In the genomic region with DNA sequence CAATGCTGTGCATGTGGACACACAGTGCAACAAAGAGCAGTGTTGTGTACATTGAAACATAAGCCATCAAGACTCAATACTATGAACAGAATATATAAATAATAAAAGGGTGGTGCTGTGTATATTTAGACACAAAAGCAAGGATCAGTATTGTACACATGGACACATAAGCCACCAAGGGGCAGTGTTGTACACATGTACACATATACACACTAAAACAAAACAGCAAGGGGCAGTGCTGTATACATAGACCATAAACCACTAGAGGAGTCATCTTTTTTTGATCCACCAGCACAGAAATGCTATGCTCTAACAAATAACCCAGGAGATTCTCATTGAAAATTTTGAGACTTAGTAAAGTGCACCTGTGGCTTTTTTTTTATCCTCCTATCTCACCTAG, we compare ENCODE assay signal across 12 mouse cellular contexts.
DNase-seq lines count a peak whose midpoint lies in the region; ATAC-seq lines count a peak whose summit lies in the region.
"Had no signal": no experiment of that assay in that cellular context is flagged by ENCODE, and none has a peak within 500 bp of the region (broad histone marks: within the 10 kb centered on the region; RNA-seq: fewer than 3 reads in every experiment).

No protein-coding gene starts in this region.

- no peak overlapping the region for H3K4me3 ChIP-seq in forebrain, embryonic 14.5 days (ENCODE audit: low read depth, low read length)
- no peak overlapping the region for H3K4me3 ChIP-seq in forebrain, embryonic 16.5 days (replicated peaks; ENCODE audit: low read length)
- no peak overlapping the region for H3K4me3 ChIP-seq in limb, embryonic 12.5 days (replicated peaks)
- H3K4me3 ChIP-seq in limb, embryonic 10.5 days = no peak overlapping the region
- no peak overlapping the region for H3K4me3 ChIP-seq in neural tube, embryonic 14.5 days (ENCODE audit: low read depth, low read length)
- H3K4me3 ChIP-seq in heart, embryonic 11.5 days (ENCODE audit: low read depth, low read length) = no peak overlapping the region

- no peaks in the 10 kb centered on the region for H3K36me3 ChIP-seq in forebrain, embryonic 14.5 days (ENCODE audit: control insufficient read depth, insufficient read depth, low read length)
- H3K36me3 ChIP-seq in forebrain, embryonic 16.5 days (ENCODE audit: control insufficient read depth, insufficient read depth) = no peaks in the 10 kb centered on the region
- H3K36me3 ChIP-seq in limb, embryonic 12.5 days = no peaks in the 10 kb centered on the region
- H3K36me3 ChIP-seq in limb, embryonic 10.5 days = no peaks in the 10 kb centered on the region
- no peaks in the 10 kb centered on the region for H3K36me3 ChIP-seq in neural tube, embryonic 14.5 days (ENCODE audit: control insufficient read depth, insufficient read depth, low read length)
- H3K36me3 ChIP-seq in heart, embryonic 11.5 days (ENCODE audit: control insufficient read depth, insufficient read depth, low read length) = no peaks in the 10 kb centered on the region

- H3K27ac ChIP-seq in forebrain, embryonic 14.5 days (ENCODE audit: low read depth, low read length) = no peak overlapping the region
- no peak overlapping the region for H3K27ac ChIP-seq in forebrain, embryonic 16.5 days (ENCODE audit: low read length)
- H3K27ac ChIP-seq in limb, embryonic 12.5 days = no peak overlapping the region
- H3K27ac ChIP-seq in limb, embryonic 10.5 days = no peak overlapping the region
- no peak overlapping the region for H3K27ac ChIP-seq in neural tube, embryonic 14.5 days (ENCODE audit: low read depth, low read length)
- H3K27ac ChIP-seq in heart, embryonic 11.5 days (ENCODE audit: low read depth, low read length) = no peak overlapping the region

- H3K9me3 ChIP-seq in forebrain, embryonic 14.5 days (replicated peaks; ENCODE audit: control insufficient read depth, low read length) = no peaks in the 10 kb centered on the region
- H3K9me3 ChIP-seq in forebrain, embryonic 16.5 days (ENCODE audit: control insufficient read depth, low read length) = no peaks in the 10 kb centered on the region
- H3K9me3 ChIP-seq in limb, embryonic 12.5 days = no peaks in the 10 kb centered on the region
- H3K9me3 ChIP-seq in limb, embryonic 10.5 days (replicated peaks) = no peaks in the 10 kb centered on the region
- no peaks in the 10 kb centered on the region for H3K9me3 ChIP-seq in neural tube, embryonic 14.5 days (ENCODE audit: control insufficient read depth, low read length)
- H3K9me3 ChIP-seq in heart, embryonic 11.5 days (replicated peaks; ENCODE audit: control insufficient read depth, low read length) = no peaks in the 10 kb centered on the region

- no peaks in the 10 kb centered on the region for H3K27me3 ChIP-seq in forebrain, embryonic 14.5 days (replicated peaks; ENCODE audit: control insufficient read depth, insufficient read depth, low read length)
- no peaks in the 10 kb centered on the region for H3K27me3 ChIP-seq in forebrain, embryonic 16.5 days (replicated peaks; ENCODE audit: control insufficient read depth, insufficient read depth, low read length)
- 0 out of 2 replicates have a peak, but pooled peaks cover 3% of the 10 kb centered on the region for H3K27me3 ChIP-seq in limb, embryonic 12.5 days
- H3K27me3 ChIP-seq in limb, embryonic 10.5 days (ENCODE audit: low read depth, poor library complexity, severe bottlenecking) = 0 out of 2 replicates have a peak, but pooled peaks cover 2% of the 10 kb centered on the region
- H3K27me3 ChIP-seq in neural tube, embryonic 14.5 days (ENCODE audit: control insufficient read depth, insufficient read depth, low read length) = no peaks in the 10 kb centered on the region
- no peaks in the 10 kb centered on the region for H3K27me3 ChIP-seq in heart, embryonic 11.5 days (ENCODE audit: control insufficient read depth, insufficient read depth, low read length)

- no peak overlapping the region for H3K9ac ChIP-seq in forebrain, embryonic 14.5 days (ENCODE audit: low read length)
- H3K9ac ChIP-seq in forebrain, embryonic 16.5 days (replicated peaks; ENCODE audit: low read depth, low read length) = no peak overlapping the region
- H3K9ac ChIP-seq in limb, embryonic 12.5 days (replicated peaks) = no peak overlapping the region
- no peak overlapping the region for H3K9ac ChIP-seq in neural tube, embryonic 14.5 days (replicated peaks; ENCODE audit: low read depth, low read length)
- no peak overlapping the region for H3K9ac ChIP-seq in heart, embryonic 11.5 days (ENCODE audit: low read depth, low read length)

- no peaks in the 10 kb centered on the region for H3K4me1 ChIP-seq in forebrain, embryonic 14.5 days (ENCODE audit: control insufficient read depth, insufficient read depth, low read length)
- H3K4me1 ChIP-seq in forebrain, embryonic 16.5 days (replicated peaks; ENCODE audit: control insufficient read depth, insufficient read depth, low read length) = peaks cover 3% of the 10 kb centered on the region; the same call in 1 of the 2 replicates
- peaks cover 25% of the 10 kb centered on the region for H3K4me1 ChIP-seq in limb, embryonic 12.5 days (replicated peaks)
- peaks cover 31% of the 10 kb centered on the region for H3K4me1 ChIP-seq in limb, embryonic 10.5 days
- no peaks in the 10 kb centered on the region for H3K4me1 ChIP-seq in neural tube, embryonic 14.5 days (ENCODE audit: control insufficient read depth, insufficient read depth, low read length)
- no peaks in the 10 kb centered on the region for H3K4me1 ChIP-seq in heart, embryonic 11.5 days (ENCODE audit: control insufficient read depth, insufficient read depth, low read length)

- peak; percentile 30 for DNase-seq in forebrain, embryonic 14.5 days (ENCODE audit: low spot score)
- DNase-seq in limb, embryonic 10.5 days (ENCODE audit: low spot score) = no peak
- peak; percentile 17 for DNase-seq in NIH3T3 (ENCODE audit: low read depth)
- no peak for DNase-seq in cerebellum, postnatal 14 days
- DNase-seq: cerebellum, adult 2 months; gastrocnemius, postnatal 36 days; heart, postnatal 14 days; thymus, adult 18-20 months had no signal

- H3K4me2 ChIP-seq in forebrain, embryonic 14.5 days (ENCODE audit: low read length) = no peak overlapping the region
- no peak overlapping the region for H3K4me2 ChIP-seq in forebrain, embryonic 16.5 days (ENCODE audit: low read length)
- H3K4me2 ChIP-seq in limb, embryonic 12.5 days = no peak overlapping the region
- H3K4me2 ChIP-seq in neural tube, embryonic 14.5 days (ENCODE audit: low read depth, low read length) = no peak overlapping the region
- H3K4me2 ChIP-seq in heart, embryonic 11.5 days = no peak overlapping the region

- ATAC-seq in forebrain, embryonic 14.5 days = 0 out of 2 replicates have a peak, but pooled peaks have one; percentile 19
- no peak for ATAC-seq in forebrain, embryonic 16.5 days
- peak; percentile 48; the same call in 1 of the 2 replicates for ATAC-seq in limb, embryonic 12.5 days (ENCODE audit: insufficient number of reproducible peaks, insufficient read depth, low FRiP score, low TSS enrichment, low read depth)
- ATAC-seq in neural tube, embryonic 14.5 days (ENCODE audit: low read depth) = peak; percentile 78
- no peak for ATAC-seq in heart, embryonic 11.5 days (replicated peaks; ENCODE audit: insufficient number of reproducible peaks, low FRiP score, low TSS enrichment)

Comparison
In these comparisons a context has a peak if more than half of its experiments do, and no peak if none do; other contexts are left out.
1. ATAC-seq: peak in forebrain, embryonic 14.5 days (single experiment), limb, embryonic 12.5 days (single experiment) and neural tube, embryonic 14.5 days (single experiment); none in forebrain, embryonic 16.5 days (single experiment) and heart, embryonic 11.5 days (single experiment).
2. DNase-seq: peak in forebrain, embryonic 14.5 days (single experiment) and NIH3T3 (single experiment); none in limb, embryonic 10.5 days (single experiment) and cerebellum, postnatal 14 days (0 of 2).